Mouse (Mus musculus): ENCODE results near the gene Plpp4.

DNA sequence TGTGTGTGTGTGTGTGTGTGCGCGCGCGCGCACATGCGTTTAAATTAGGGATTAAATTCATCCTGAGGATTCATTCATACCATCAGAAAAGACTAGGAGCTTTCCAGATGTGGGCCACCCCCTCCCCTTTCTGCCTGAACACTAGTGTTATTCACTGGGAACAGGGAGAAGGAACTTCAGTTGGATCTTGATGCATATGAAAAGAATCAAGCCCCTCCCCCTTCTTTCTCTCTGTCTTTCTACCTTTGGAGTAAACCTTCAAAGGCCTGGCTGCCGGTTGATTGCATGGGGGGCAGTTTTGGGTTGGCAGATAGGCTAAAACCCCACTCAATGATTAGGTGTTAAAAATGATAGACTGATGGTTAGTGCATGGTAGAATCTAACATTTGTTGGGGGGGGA is 1.5 kb downstream of the Plpp4 start:
- TF ChIP-seq ZNF384 (IDR thresholded peaks at IDR 0.05; ENCODE audit: low read depth, low read length) (no peak), CHD2 (IDR thresholded peaks at IDR 0.05; ENCODE audit: low read depth, low read length) (no peak)

Data from ES-E14 (cell line).